Mouse (Mus musculus): ENCODE data around the gene Cmtm8.

DNA sequence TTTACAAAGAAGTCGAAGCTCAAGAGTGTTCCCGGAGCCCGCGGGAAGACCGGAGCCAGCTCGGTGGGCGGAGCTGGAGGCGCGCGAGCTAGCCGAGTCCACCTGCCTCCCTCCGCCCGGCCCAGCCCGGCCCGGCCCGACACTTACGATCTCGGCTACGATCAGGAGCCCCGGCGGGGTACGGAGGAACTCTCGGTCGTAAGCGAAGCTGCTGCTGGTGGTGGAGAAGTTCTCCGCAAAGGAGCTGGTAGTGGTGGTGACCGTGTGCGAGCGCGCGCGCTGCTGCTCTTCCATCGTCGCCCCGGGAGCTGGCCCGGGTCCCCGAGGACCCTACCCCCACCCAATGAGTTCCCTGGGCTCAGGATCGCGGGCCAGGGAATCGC lies 331 bp downstream of the Cmtm8 start:
- no peak for TF ChIP-seq POLR2A (IDR thresholded peaks at IDR 0.05; ENCODE audit: borderline replicate concordance, low read depth, low read length)
- no peak for TF ChIP-seq CTCF (IDR thresholded peaks at IDR 0.05; ENCODE audit: low read depth, low read length)

Data from bone marrow macrophage, adult 2 months (primary cell).